Mouse (Mus musculus) kidney, adult 9 months (tissue): ENCODE results near the gene Qrfp.

Source experiments
- DNase-seq: peaks from one replicate; pipeline ENCODE4 v3.0.0; 2022

Qrfp gene

DNA sequence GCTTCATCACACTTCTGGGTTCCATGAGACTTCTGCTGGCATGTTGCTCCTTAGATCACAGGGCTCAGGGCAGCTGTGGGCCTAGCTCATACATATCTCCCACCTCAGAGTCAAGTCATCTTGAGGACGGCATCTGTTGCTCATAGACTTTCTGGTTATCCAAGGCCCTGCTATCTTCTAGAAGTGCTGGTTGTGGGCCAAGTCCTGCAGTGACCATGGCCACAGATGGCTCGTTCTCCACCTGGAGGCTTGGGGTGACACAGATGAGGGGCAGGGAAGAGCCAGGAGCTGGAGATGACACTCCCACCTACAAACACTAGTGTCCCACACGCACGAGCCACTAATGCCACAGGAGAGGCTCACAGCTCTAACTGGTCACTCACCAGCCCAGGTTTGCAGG, 3.3 kb upstream of the Qrfp start:
- no peak for DNase-seq

DNA sequence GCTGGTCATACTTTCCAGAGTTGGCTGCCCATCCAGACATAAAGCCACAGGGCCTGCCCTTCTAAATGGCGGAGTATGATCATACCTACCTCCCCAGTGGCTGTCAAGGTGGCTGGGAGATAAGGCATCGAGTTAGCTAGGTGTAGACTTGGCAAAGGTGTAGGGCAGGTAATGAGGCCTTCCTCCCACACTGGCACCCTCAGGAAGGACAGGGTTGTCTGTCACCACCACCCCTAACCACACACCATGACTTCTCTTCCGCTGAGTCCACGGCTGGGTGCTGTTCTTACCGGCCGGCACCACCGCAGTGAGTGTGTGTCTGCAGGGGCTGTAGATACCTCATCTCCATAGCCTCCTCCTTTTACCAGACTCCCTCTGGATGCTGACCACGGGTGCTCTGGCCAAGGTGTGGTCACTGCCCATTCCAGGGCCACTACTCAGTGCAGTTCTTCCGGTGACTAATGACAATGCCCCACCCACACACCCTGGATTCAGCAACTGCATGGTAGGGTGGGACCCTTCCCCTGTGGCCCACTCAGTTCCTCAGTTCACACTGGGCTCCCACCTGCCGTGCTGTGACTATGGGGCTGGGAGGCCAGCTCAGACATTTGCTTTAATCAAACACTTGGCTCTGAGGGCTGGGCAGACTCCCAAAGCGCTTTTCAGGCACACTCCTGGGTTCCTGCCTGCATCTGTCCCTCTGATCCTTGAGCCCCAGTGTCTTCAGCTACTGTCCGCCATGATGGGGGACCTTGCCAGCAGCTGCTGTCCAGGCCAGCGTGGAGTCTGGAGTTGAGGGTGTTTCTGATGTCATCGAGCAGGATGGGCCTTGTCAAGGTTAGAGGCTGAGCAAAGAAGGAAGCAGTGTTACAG, 942 bp upstream of the Qrfp start:
- no peak for DNase-seq

DNA sequence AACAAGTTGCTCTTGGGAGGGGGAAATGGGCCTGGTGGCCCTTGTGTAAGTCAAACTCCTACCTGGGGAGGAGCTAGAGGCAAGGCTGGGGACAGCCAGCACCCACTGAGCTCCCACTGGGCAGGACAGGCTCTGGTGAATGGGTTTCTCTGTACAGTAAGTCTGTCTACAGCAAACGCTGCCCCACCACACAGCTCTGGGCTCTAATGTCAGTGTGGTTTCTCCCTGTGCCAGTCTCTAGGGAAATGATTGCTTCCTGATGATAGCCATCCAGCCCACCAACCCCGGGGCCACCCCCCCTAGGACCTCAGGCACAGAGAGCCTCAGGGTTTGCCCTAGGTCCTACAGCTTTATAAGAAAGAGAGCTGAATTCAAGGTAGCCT, 1.0 kb downstream of the Qrfp start:
- DNase-seq: no peak

DNA sequence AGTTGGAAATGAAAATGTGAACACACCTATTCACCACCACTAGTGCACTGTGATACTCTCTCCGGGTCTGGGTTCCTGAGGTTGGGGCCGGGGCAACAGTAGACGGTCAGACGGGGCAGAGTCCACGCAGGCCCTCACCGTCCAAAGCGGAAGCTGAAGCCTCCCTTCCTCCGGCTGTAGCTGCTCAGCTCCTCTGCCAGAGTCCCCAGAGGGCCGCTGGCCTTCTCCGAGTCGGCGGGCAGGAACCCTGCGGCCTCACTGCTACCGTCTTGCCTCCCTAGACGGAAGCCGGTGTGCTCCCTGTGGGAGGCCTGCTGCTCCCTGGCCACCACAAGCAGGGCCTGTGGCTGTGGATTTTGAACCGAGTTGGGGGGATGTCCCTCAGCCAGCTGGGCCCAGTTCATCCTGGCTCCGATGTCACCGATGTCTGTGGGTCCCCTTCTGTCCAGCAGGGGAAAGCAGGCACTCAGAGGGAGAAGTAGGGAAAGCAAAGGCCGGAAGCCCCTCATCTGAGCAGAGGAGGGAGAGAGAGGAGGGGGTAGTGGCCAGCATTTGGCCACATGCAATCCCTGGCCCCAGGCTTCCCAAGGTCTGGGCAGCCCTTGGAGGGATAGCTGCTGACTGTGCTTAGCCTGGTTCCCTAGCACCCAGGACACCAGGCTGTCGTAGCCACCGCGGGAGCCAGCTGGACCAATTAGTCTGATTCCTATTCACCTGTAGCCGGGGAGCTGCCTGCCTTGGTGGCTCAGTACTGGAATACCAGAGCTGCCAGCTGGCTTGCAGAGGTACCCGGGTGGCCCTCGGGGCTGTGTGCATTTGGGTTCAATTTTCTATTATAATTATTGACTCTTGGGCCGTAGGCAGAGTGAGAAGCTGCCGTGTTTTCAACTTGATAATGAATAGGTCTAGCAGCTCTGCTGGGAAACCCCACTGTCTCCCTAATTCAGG, 1.7 kb downstream of the Qrfp start:
- peak; percentile 51 for DNase-seq

DNA sequence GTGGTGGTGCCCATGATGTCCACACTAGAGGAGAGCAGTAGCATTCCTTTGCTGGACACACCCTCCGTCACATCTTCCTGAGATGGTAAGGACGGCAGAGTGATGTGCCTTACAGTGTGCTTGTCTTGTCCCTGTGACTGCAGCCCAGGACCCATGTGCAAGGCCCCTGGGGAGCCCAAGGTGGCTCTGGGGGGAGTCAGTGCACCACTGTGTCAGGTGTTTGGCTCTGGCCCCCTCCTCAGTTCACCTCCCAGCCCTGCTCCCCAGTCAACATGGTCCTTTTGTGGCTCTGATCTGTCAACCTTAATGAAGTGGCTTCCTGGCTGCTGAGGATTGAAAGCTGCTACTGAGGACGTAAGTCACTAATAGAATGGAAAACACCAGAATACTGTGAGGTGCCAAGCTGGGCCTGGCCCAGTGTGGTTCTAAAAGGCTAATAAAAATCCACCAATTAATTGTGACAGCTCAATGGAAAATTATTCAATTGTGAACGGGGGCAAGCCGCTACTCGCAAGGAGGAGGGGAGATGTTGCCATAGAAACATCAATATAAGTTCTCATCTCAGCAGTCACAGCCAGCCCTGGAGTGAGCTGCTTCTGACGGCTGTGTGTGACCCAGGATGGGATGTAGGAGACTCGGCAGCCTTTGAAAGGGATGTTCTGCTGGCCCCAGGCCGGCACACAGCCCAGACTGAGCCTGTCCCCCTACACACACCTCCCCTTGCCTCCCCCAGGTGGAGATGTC, 3.6 kb downstream of the Qrfp start:
- no peak for DNase-seq

DNA sequence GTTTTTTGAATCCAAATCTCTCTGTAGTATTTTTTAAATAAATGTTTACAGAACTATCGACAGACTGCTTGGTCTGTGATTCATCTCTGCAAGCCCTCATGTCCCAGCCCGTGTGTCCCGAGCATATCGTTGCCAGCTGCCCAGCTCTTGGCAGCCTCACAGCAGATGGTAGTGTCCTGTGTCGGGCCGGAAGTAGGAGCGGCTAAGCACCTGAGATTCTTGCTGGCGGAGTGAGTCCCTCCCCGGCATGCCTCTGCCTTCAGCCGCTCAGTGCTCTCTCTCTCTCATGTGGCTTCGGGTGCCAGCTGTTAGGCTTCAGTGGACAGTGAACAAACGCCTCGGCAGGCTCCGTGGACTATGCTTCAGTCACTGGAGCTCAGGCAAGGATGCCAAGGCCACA, 6.9 kb downstream of the Qrfp start:
- no peak for DNase-seq

DNA sequence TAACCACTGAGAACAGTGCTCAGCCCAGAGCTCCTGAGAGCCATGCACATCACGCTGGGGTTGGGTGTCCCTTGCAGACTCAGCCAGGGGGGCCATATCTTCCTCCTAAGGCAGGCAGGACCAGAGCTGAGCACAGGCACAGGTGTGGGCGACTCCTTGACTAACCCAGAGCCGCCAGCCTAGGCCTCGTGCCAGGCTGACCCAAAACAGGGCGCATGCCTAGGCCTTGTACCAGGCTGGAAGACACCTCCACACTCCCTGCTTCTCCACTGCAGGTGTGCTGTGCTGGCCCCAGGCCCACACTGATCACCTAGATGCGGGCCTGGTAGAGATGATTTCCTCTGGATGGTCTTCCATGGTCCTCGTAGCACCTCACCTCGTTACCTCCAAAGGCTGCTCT, 7.6 kb downstream of the Qrfp start:
- no peak for DNase-seq

DNA sequence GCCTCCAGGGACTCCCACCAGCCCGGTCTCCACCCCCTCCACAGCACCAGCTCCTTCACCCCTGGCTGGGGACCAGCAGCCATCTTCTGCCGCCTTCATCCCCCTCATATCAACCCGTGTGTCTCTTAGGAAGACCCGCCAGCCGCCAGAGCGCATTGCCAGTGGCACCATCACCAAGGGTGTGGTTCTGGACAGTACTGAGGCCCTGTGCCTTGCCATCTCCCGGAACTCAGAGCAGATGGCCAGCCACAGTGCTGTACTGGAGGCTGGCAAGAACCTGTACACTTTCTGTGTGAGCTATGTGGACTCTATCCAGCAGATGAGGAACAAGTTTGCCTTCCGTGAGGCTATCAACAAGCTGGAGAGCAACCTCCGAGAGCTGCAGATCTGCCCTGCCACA, 9.0 kb downstream of the Qrfp start:
- DNase-seq: no peak

DNA sequence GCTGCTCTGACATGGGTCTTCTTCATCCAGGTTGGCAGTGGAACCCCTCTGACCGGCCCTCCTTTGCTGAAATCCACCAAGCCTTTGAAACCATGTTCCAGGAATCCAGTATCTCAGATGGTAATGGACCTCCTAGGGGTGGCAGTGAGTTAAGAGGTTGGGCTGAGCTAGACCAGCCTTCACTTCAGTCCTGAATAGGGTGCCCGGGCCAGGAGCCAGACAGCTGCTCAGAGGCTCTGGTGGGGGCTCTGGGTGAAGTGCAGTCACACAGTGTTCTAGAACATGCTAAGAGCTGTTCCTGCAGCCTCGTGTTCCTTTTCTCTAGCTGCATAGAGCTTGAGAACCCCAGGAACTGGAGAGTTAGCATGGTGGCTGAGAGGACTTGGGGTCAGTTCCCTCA, 13.4 kb downstream of the Qrfp start:
- no peak for DNase-seq

DNA sequence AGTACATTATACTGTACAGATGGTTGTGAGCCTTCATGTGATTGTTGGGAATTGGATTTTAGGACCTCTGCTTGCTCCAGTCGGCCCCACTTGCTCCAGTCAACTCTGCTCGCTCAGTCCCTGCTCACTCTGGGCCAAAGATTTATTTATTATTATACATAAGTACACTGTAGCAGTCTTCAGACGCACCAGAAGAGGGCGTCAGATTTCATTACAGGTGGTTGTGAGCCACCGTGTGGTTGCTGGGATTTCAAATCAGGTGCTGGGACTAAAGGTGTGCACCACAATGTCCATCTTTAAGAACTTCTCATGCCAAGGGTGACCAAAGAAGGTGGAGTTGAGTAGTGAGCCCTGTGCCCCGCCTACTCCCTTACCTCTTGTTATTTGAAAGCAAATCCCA, 17.8 kb downstream of the Qrfp start:
- DNase-seq: no peak

DNA sequence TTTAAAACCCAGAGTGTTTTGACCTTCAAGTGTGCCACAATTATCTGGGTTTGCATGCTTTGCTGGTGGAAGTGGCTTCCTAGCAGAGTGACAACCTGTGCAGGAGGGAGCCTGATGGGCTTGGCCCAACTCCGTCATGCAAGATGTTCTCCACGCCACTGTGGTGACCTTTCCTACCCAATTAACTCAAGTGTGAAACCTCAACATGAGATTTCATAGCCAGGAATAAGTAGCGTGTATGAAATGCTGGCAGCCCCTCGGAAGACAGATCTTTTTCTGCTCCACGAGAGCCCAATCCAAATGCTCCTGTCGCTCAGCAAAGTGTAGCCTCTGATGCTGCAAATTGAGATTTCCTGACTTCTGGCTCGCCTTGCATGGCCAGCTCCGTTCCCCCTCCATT, 19.1 kb downstream of the Qrfp start:
- DNase-seq: peak; percentile 45

DNA sequence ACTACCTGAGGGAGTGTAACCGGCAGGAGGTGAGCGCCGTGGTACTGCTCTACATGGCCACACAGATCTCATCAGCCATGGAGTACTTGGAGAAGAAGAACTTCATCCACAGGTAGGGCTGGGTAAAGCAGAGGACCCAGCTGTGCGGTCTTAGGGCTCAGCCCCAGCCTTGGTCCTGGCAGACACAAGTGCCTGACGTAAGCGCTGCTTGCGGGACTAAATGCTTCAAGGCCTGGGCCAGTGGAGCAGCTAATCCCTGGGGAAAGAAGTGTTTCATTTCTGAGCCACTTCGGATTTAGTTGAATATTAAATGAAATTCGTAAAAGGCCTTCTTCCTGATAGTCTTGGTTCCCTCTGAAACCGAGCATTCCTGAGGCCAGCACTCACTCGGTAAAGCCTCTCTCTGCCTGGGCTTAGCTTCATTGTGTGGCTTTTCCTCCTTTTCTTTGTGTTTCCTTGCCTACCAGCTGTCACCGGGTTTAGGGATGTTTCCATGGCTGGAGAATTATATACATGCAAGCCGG, 19.6 kb downstream of the Qrfp start:
- DNase-seq: peak; percentile 69

DNA sequence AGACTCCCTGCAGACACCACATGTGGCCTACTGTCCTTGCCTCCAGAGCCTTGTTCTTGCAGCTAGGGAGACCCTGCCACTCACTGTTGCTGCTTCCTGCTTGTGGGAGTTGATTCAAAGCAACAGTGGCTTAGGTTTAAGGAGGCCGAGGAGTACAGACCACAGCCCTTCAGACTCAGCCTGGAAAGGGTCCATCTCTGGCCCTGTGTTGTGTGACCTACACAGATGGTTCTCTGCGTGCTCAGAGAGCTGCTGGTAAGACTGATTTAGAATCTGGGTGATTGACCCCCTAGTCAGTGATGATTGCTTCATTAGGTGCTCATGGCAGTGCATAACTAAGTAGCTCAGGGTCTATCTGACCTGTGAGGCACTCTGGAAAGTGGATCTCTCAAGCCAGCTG, 21.2 kb downstream of the Qrfp start:
- DNase-seq: no peak

DNA sequence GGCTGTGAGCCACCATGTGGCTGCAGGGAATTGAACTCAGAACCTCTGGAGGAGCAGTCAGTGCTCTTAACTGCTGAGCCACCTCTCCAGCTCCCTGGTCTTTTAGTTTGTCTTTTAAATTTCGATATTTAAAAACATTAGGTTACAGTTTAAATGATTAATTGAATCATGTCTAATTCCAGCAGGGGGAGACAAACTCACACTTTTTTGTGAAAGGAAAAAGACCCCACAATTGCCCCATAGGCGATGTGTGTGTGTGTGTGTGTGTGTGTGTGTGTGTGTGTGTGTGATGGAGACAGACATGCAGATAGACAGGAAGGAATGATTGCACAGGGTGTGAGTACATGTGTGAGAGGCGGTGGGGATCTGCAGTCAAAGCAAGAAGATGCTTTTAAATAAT, 22.2 kb downstream of the Qrfp start:
- DNase-seq: no peak

DNA sequence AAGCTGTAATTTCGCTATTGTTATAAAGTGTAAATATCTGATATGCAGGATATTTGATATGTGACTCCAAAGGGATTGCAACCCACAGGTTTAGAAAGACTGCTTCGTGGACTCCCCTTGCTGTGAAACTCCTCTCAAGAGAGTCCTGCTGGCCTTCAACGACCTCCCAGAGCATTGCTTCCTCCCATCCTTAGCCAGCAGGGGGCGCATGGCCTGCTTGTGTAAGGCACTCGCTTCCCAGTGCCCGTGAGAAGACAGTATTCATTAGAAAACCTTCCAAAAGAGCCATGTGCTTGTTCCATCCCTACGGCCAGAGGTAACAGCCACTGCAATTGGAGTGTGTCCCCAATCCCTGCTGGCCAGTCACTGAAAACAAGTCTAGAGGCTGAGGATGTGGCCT, 23.4 kb downstream of the Qrfp start:
- peak; percentile 76 for DNase-seq

DNA sequence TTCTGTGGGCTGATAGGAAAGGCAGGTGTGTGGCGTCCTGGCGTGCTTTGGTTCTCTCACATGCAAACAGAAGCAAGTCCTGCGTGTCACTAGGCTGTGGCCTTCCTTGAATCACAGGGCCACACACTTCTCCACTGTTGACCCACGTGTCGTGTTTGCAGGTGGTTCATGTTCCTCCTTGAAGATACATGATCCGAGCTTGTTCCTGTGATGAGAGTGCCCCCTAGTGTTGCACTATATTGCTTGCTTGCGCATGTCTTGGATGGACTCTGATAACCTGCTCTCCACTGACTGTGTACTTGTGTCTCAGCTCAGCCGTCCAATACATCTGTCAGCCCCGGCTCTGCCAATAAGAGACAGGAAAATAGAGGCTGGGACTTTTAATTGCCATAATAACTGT, 25.3 kb downstream of the Qrfp start:
- DNase-seq: peak; percentile 94

DNA sequence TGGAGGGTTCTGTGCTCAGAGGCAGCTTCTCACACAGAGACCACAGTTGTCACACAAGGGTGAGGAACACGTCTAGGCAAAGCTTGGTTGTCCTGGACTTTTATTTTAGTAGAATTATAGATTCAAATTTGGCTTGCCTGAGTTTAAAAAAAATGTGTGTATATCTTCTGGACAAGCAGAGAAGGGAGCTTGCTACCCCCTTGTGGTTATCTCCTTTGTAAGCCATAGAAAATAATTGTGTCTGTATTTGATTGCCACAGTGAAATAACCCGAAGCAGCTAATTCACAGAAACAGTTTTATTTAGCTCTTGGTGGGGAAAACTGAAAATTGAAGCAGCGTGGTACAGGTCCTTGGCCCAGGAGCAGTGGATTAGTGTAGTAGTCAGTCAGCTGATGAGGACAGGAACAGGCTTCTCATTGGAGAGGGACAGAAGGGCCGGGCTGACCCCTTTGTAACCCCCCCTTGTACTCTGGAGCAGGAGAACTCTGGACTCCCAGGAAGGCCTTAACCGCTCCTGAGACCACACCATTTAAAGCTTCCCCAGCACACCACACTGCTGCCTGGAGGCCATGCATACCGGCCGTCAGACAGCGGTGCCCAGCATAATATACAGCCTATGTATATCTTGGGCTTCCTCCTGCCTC, 27.3 kb downstream of the Qrfp start:
- DNase-seq: peak; percentile 80

DNA sequence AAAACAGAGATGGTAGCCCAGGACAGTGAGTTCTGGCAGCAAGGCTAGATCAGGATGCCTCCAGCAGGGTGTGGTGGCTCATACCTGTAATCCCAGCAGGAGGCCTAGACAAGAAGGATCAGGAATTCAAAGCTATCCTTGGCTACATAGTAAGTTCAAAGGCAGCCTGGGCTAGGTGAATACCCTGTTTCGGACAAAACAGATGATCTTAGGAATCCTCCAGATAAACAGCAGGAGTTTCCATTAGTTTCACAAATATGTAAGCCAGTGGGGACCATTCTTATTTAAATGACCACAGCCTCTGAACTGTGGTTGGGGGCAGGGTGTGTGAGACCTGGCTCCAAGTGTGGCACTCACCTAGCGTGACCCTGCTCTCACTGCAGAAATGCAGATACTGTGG, 31.1 kb downstream of the Qrfp start:
- no peak for DNase-seq

DNA sequence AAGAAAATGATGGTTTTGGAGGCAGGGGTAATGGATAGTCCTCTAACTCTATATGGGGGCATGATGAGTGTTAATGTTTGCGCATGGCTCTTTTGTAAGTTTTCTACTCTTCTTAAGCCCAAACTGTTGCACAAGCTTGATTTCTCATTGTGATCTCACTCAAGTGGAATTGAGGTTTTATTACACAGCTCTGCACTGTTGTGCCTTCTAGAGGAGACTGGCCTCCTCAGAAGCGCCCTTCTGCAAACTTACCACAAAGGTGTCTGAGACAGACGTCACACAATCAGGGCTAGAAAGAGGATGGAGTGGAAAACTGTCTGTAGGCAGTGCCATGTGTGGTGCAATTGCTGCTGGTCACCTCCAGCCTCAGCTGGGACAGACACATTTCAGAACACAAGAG, 33.9 kb downstream of the Qrfp start:
- no peak for DNase-seq

DNA sequence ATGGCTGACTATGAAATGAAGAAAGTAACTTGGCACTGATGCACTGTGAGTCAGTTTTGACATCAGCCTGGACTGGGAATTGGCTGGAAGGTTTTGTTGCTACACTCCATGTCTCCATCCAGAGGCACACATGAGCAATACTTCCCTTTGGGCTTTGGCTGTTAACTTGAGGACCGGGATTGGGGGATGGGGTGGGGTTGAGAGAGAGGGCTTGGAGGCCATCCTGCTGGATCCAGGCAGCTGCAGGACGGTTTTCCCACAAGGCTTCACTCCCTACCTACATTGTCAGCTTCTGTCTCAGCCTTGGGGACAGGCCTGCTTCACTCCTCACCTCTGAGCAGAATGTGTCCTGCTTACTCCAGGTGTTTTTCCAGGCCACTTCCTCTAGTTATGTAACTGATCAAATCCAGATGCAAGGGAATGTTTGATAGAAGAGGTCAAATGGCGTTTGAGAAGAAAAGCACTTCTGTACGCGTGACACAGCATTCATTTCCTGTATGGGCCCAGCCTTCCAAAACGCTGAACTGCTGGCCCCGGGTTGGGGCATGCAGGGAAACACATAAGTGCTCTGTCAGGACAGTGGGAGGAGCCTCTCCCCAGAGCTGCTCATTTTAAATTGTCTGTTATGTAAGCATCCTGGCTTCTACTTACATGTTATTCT, 39.5 kb downstream of the Qrfp start:
- peak; percentile 94 for DNase-seq

DNA sequence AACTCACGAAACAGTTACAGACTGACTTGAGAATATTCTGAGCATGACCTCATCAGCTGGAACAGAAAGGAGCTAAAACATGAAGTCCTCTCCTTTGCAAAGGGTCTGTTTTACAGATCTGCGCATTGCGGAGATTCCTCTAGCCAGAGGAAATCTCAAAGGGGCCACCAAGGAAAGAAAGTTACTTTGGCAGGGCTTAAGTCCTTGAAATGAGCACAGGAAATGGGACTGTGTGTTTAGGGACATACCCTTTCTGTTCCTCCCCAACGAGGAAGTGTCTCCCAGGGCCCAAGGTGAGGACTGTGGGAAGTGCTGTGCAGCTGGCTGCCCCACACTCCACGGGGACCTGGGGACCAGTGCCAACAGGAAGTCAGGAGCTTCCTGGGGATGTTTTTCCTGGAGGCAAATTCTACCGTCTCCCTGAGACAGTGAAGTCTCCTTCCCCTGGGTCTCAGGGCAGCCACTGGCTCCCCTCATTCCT, 40.7 kb downstream of the Qrfp start:
- DNase-seq: peak; percentile 84

DNA sequence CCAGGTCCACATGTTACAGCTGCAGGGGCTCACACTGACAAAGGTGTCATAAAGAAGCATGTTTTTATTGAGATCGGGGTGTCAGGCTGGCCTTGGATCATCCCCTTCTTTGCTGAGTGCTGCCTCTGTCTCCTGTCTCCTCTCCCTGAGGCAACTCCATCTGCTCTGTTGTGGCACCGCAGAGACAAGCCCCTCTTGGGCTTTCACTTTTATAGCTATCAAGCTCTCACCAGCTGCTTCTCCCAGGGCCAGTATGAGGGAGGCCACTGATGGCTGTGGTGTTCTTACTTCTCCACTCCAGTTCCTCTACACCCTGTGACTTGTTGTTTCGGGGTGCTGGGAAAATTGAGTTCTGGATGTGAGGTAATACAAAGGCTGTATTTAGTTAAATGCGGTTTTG, 41.3 kb downstream of the Qrfp start:
- no peak for DNase-seq
